Mouse (Mus musculus) fat pad, adult 2 months (tissue): Measurements from ENCODE around the gene Hspa4l.

Source experiments
- DNase-seq: peaks from one replicate; pipeline ENCODE4 v3.0.0-alpha.2; 2011; ENCODE audit warnings: low read depth, low spot score; ENCODE audit errors: extremely low read depth

Gene Hspa4l

DNA sequence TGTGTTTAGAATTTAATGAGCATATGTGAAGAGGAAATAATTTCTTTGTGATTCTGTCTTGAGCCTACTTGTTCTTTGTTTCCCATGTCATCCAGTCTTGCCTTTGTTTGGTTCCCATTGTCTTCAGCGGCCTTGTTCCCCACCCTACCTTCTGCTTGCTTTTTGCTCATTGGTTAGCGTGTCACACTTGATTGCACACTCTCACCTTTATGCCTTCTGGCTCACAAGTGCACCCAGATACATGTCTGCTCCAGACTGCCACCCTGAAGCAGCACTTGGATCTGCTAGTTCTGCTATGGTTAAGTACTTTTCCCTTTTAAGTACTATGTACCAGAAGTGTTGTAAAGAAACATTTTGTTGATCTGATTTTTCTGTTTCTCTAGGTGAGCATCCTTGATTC is 65.6 kb downstream of the Hspa4l start:
- DNase-seq, result no peak

- no peak for DNase-seq
Measured at GRCm38 (mm10) chr3:40813275-40813674, 69.0 kb downstream of the Hspa4l start.

DNA sequence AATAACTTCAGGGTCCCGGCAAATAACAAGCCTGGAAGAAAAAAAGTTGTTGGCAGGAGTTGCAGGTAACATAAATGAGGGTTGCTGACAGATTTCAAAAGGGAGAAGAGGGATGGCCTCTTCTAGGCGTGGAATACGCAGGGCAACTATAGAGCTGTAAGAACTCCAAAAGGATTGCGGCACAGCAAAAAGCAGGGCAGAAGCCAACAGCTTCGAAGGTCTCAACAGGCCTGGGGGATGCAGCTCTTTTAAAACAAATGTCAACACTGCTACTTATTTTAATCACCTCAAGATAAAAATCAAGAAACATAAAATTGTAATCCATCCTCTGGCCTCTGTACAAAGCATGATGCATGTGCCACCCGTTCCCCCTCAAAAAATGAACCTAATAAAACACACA is 101.2 kb downstream of the Hspa4l start:
- peak; percentile 33 for DNase-seq
